In the genomic region with DNA sequence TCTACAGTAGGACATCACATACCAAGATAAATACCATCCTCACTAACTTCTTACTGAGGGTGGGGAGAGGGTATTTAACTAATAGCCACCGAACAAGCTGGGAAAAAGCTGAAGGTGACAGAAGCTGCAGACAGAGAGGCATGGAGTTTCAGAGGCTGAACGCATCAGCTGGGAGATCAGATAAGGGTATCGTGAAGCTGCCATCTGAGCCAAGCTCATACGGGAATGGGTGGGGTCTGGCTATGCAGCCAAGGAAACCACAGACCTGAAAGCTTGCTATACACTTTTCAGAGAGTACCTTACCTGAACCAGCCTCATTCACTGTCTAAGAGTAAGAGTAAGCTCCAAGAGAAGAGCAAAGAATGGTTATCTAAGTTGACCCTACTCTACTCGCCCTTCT, we compare ENCODE assay signal across 1 mouse cellular context.
TF ChIP-seq lines count a peak whose summit lies in the region.

No protein-coding gene starts in this region.

TF ChIP-seq in MEL, 35 proteins besides CTCF, POLR2A, EP300 and RAD21 (continued from another document):
- TF ChIP-seq ELF1 (IDR thresholded peaks at IDR 0.05; ENCODE audit: low read depth, low read length) (no peak), ZNF384 (IDR thresholded peaks at IDR 0.05; ENCODE audit: low read depth, low read length) (no peak), SIN3A (IDR thresholded peaks at IDR 0.05; ENCODE audit: low read length) (peak; percentile 73), RCOR1 (IDR thresholded peaks at IDR 0.05; ENCODE audit: low read depth, low read length) (peak; percentile 19; the same call in 1 of the 2 replicates), GABPA (IDR thresholded peaks at IDR 0.05; ENCODE audit: low read depth, low read length) (no peak), MAZ (IDR thresholded peaks at IDR 0.05; ENCODE audit: low read depth, low read length) (no peak), UBTF (IDR thresholded peaks at IDR 0.05; ENCODE audit: borderline replicate concordance, insufficient read depth, low read depth, low read length) (no peak), E2F4 (IDR thresholded peaks at IDR 0.05; ENCODE audit: borderline replicate concordance, low read depth, low read length) (no peak), CHD1 (IDR thresholded peaks at IDR 0.05; ENCODE audit: low read depth, low read length) (no peak), KAT2A (conservative IDR thresholded peaks at IDR 0.05; ENCODE audit: low read depth, low read length) (no peak), HCFC1 (IDR thresholded peaks at IDR 0.05; ENCODE audit: low read depth, low read length) (no peak), POLR2AphosphoS5 (IDR thresholded peaks at IDR 0.05; ENCODE audit: borderline replicate concordance, low read depth, low read length) (no peak), ZMIZ1 (IDR thresholded peaks at IDR 0.05; ENCODE audit: low read depth, low read length) (no peak), TAL1 (IDR thresholded peaks at IDR 0.05; ENCODE audit: low read length) (no peak)
